Comparison of ENCODE assay signal across 16 mouse cellular contexts in the genomic region with DNA sequence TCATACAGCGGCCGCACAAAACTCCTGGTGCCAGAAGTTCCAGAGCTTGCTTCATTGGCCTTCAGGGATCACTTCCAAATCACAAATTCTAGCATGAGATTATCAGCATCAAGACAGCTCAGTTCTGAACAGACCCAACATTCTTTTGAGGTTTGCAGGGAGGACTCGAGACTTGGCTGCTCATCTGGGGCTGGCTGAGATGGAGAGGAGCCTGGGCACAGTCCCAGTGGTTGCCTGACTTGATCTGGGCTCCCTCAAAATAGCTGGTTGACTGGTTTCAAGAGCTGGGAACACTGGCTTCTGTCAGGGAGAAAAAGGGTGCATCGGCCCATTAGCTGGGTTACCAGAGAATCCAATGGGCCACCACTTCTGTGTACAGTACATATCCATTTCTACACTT. TPM values are rescaled to one million over a fixed set of nuclear protein-coding genes. Genes with fewer than 3 reads are reported as not detected.
DNase-seq lines count a peak whose midpoint lies in the region; ATAC-seq and TF ChIP-seq lines count a peak whose summit lies in the region.
"Had no signal": no experiment of that assay in that cellular context is flagged by ENCODE, and none has a peak within 500 bp of the region (broad histone marks: within the 10 kb centered on the region; RNA-seq: fewer than 3 reads in every experiment).

No protein-coding gene starts in this region.

- H3K27me3 ChIP-seq in lung, postnatal 0 days (replicated peaks; ENCODE audit: insufficient read depth, low read length) = no peaks in the 10 kb centered on the region
- H3K27me3 ChIP-seq: forebrain, embryonic 15.5 days had no signal

- H3K9me3 ChIP-seq in lung, postnatal 0 days (ENCODE audit: low read length) = no peaks in the 10 kb centered on the region
- H3K9me3 ChIP-seq: forebrain, embryonic 15.5 days; heart, embryonic 15.5 days; liver, embryonic 12.5 days had no signal

- H3K4me3 ChIP-seq in lung, postnatal 0 days (ENCODE audit: low read depth, low read length) = no peak overlapping the region
- H3K4me3 ChIP-seq: forebrain, embryonic 15.5 days; heart, embryonic 15.5 days; liver, embryonic 12.5 days had no signal

- H3K4me2 ChIP-seq in lung, postnatal 0 days (replicated peaks; ENCODE audit: low read depth, low read length) = no peak overlapping the region
- H3K4me2 ChIP-seq: forebrain, embryonic 15.5 days; heart, embryonic 15.5 days; liver, embryonic 12.5 days had no signal

- no peak for TF ChIP-seq EP300 in lung, postnatal 0 days (IDR thresholded peaks at IDR 0.05)

- ATAC-seq in frontal cortex, adult (ENCODE audit: low TSS enrichment) = peak; percentile 57; the same call in 1 of the 2 replicates
- ATAC-seq in lung, postnatal 0 days = no peak
- ATAC-seq: forebrain, embryonic 15.5 days; liver, embryonic 12.5 days; Patski had no signal

- no peak for DNase-seq in frontal cortex, postnatal 10 days (ENCODE audit: low spot score in 2 of 2)
- DNase-seq in lung, adult 18-20 months = peak; percentile 12 to 32
- no peak for DNase-seq in lung, postnatal 0 days (ENCODE audit: low spot score)
- DNase-seq in cerebellum, postnatal 14 days = peak; percentile 48 to 56
- DNase-seq in heart, postnatal 4 days = peak; percentile 29
- no peak for DNase-seq in kidney, postnatal 25 days

- 78% methylated on average over 4 of the region's 4 CpGs for WGBS in lung, postnatal 0 days

- no peaks in the 10 kb centered on the region for H3K4me1 ChIP-seq in lung, postnatal 0 days (ENCODE audit: insufficient read depth, low read depth, low read length)
- H3K4me1 ChIP-seq: forebrain, embryonic 15.5 days; heart, embryonic 15.5 days; liver, embryonic 12.5 days had no signal

- TF ChIP-seq CTCF in lung, postnatal 0 days (IDR thresholded peaks at IDR 0.05) = no peak

- H3K9ac ChIP-seq in lung, postnatal 0 days (replicated peaks; ENCODE audit: low read depth) = no peak overlapping the region
- H3K9ac ChIP-seq: forebrain, embryonic 15.5 days; heart, embryonic 15.5 days; liver, embryonic 12.5 days had no signal

- no peaks in the 10 kb centered on the region for H3K36me3 ChIP-seq in lung, postnatal 0 days (ENCODE audit: insufficient read depth, low read length)
- H3K36me3 ChIP-seq: forebrain, embryonic 15.5 days; heart, embryonic 15.5 days; liver, embryonic 12.5 days had no signal

- H3K27ac ChIP-seq in lung, postnatal 0 days (ENCODE audit: low read length) = no peak overlapping the region
- H3K27ac ChIP-seq: forebrain, embryonic 15.5 days; heart, embryonic 15.5 days; liver, embryonic 12.5 days had no signal

RNA-seq across cellular contexts. Expression of gene Lcn5, which starts 1.1 kb away (rescaled TPM):
- polyA plus RNA-seq in lung, postnatal 0 days (2015; fragmentation: Nextera tagmentation; extraction: Ambion mirVana) = not detected in 2 replicates
- not detected for total RNA-seq in heart, postnatal 4 days (2021)
- total RNA-seq: adrenal gland, adult 2 months; layer of hippocampus, postnatal 36 days; megakaryocyte, adult 5-6 weeks had no signal
- polyA plus RNA-seq: adrenal gland, adult 2 months; embryonic facial prominence, embryonic 14.5 days; forebrain, embryonic 15.5 days; heart, embryonic 15.5 days; kidney, embryonic 16.5 days; liver, embryonic 12.5 days; Patski had no signal

RNA-seq across cellular contexts. Expression of gene Lcn8, which starts 3.8 kb away (rescaled TPM):
- polyA plus RNA-seq in lung, postnatal 0 days (2015; fragmentation: Nextera tagmentation; extraction: Ambion mirVana) = not detected in 2 replicates
- total RNA-seq in heart, postnatal 4 days (2021) = under 1 TPM; 0.72 to 0.74 TPM
- total RNA-seq: adrenal gland, adult 2 months; layer of hippocampus, postnatal 36 days; megakaryocyte, adult 5-6 weeks had no signal
- polyA plus RNA-seq: adrenal gland, adult 2 months; embryonic facial prominence, embryonic 14.5 days; forebrain, embryonic 15.5 days; heart, embryonic 15.5 days; kidney, embryonic 16.5 days; liver, embryonic 12.5 days; Patski had no signal

RNA-seq across cellular contexts. Expression of gene Lcn6, which starts 19.9 kb away (rescaled TPM):
- not detected in 2 replicates for polyA plus RNA-seq in lung, postnatal 0 days (2015; fragmentation: Nextera tagmentation; extraction: Ambion mirVana)
- total RNA-seq in heart, postnatal 4 days (2021) = not detected
- total RNA-seq: adrenal gland, adult 2 months; layer of hippocampus, postnatal 36 days; megakaryocyte, adult 5-6 weeks had no signal
- polyA plus RNA-seq: adrenal gland, adult 2 months; embryonic facial prominence, embryonic 14.5 days; forebrain, embryonic 15.5 days; heart, embryonic 15.5 days; kidney, embryonic 16.5 days; liver, embryonic 12.5 days; Patski had no signal

RNA-seq across cellular contexts. Expression of gene Lcn10, which starts 25.8 kb away (rescaled TPM):
- polyA plus RNA-seq in lung, postnatal 0 days (2015; fragmentation: Nextera tagmentation; extraction: Ambion mirVana) = not detected in 2 replicates
- not detected for total RNA-seq in heart, postnatal 4 days (2021)
- total RNA-seq: adrenal gland, adult 2 months; layer of hippocampus, postnatal 36 days; megakaryocyte, adult 5-6 weeks had no signal
- polyA plus RNA-seq: adrenal gland, adult 2 months; embryonic facial prominence, embryonic 14.5 days; forebrain, embryonic 15.5 days; heart, embryonic 15.5 days; kidney, embryonic 16.5 days; liver, embryonic 12.5 days; Patski had no signal

RNA-seq across cellular contexts. Expression of gene Fcna, which starts 28.9 kb away (rescaled TPM):
- 2.5 and 2.8 TPM in 2 replicates for polyA plus RNA-seq in lung, postnatal 0 days (2015; fragmentation: Nextera tagmentation; extraction: Ambion mirVana)
- total RNA-seq in heart, postnatal 4 days (2021) = 1 to 10 TPM; 1.3 to 1.4 TPM
- polyA plus RNA-seq: Patski had no signal

Comparison
In these comparisons a context has a peak if more than half of its experiments do, and no peak if none do; other contexts are left out.
1. DNase-seq: peak in lung, adult 18-20 months (2 of 2), cerebellum, postnatal 14 days (2 of 2) and heart, postnatal 4 days (single experiment); none in frontal cortex, postnatal 10 days (0 of 2), lung, postnatal 0 days (single experiment) and kidney, postnatal 25 days (0 of 2).